Mouse (Mus musculus) erythroblast, embryonic 14.5 days (primary cell): ENCODE measurements around the gene Ptov1. TPM values are rescaled to one million over a fixed set of nuclear protein-coding genes. Genes with fewer than 3 reads are reported as not detected.

ENCODE experiments used
- H3K27me3 ChIP-seq: 2 replicates; pipeline ENCODE4 v1.6.1; 2012; ENCODE audit warnings: inconsistent platforms; ENCODE audit not compliant: control insufficient read depth
- H3K36me3 ChIP-seq: 2 replicates; pipeline ENCODE4 v1.6.1; 2012; ENCODE audit warnings: mild to moderate bottlenecking, inconsistent platforms; ENCODE audit not compliant: control insufficient read depth
- H3K4me1 ChIP-seq: 2 replicates; pipeline ENCODE4 v1.6.1; 2012; ENCODE audit warnings: inconsistent platforms; ENCODE audit not compliant: control insufficient read depth
- H3K4me3 ChIP-seq: replicated peaks from 2 replicates; pipeline ENCODE3; 2012; ENCODE audit warnings: moderate library complexity, mild to moderate bottlenecking, inconsistent platforms
- H3K9me3 ChIP-seq: 2 replicates; pipeline ENCODE4 v1.6.1; 2012; ENCODE audit warnings: low read length, inconsistent platforms, mixed read lengths; ENCODE audit not compliant: control insufficient read depth
- GATA1 ChIP-seq: IDR thresholded peaks from 2 replicates; pipeline ENCODE4 v1.6.1; 2012; ENCODE audit warnings: low read length, inconsistent platforms, mixed read lengths
- TAL1 ChIP-seq: IDR thresholded peaks from 3 replicates; pipeline ENCODE4 v1.6.1; 2012; ENCODE audit warnings: low read length, inconsistent platforms, mixed read lengths
- polyA plus RNA-seq: library from polyadenylated mRNA; stranded (reverse); fragments of >175 nt; gene quantifications from 2 replicates; pipeline ENCODE4 v1.2.3, GENCODE M21; 2012

Gene Ptov1
- polyA plus RNA-seq, 1 experiment: 7.3 TPM

GRCm38 (mm10) chr7:44863210-44863609 is 6.4 kb downstream of the Ptov1 start:
- TF ChIP-seq GATA1 (no peak), TAL1 (no peak)
- peaks cover 78% of the 10 kb centered on the region for H3K36me3 ChIP-seq
- H3K27me3 ChIP-seq: no peaks in the 10 kb centered on the region
- no peaks in the 10 kb centered on the region for H3K9me3 ChIP-seq
- peaks cover 72% of the 10 kb centered on the region for H3K4me1 ChIP-seq
- H3K4me3 ChIP-seq: no peak overlapping the region

GRCm38 (mm10) chr7:44862434-44862833 is 7.2 kb downstream of the Ptov1 start:
- Histone ChIP-seq H3K27me3 (no peaks in the 10 kb centered on the region), H3K4me3 (no peak overlapping the region), H3K4me1 (peaks cover 72% of the 10 kb centered on the region), H3K36me3 (peaks cover 78% of the 10 kb centered on the region), H3K9me3 (no peaks in the 10 kb centered on the region)
- no peak for TF ChIP-seq GATA1
- TF ChIP-seq TAL1: no peak

GRCm38 (mm10) chr7:44861429-44861816 is 8.2 kb downstream of the Ptov1 start:
- H3K4me3 ChIP-seq: no peak overlapping the region
- H3K9me3 ChIP-seq: no peaks in the 10 kb centered on the region
- peaks cover 72% of the 10 kb centered on the region for H3K4me1 ChIP-seq
- peaks cover 76% of the 10 kb centered on the region for H3K36me3 ChIP-seq
- TF ChIP-seq TAL1 (no peak), GATA1 (no peak)
- H3K27me3 ChIP-seq: no peaks in the 10 kb centered on the region

- TF ChIP-seq GATA1 (no peak), TAL1 (no peak)
Measured at GRCm38 (mm10) chr7:44860576-44861428, 8.8 kb downstream of the Ptov1 start.

GRCm38 (mm10) chr7:44859896-44860295 is 9.7 kb downstream of the Ptov1 start:
- TF ChIP-seq TAL1 (no peak), GATA1 (no peak)
- Histone ChIP-seq H3K27me3 (no peaks in the 10 kb centered on the region), H3K4me1 (peaks cover 73% of the 10 kb centered on the region), H3K4me3 (no peak overlapping the region), H3K36me3 (peaks cover 64% of the 10 kb centered on the region), H3K9me3 (no peaks in the 10 kb centered on the region)

More at GRCm38 (mm10) chr7:44860576-44861428, 8.8 kb downstream of the Ptov1 start:
- Histone ChIP-seq H3K4me1 (peaks cover 73% of the 10 kb centered on the region), H3K4me3 (no peak overlapping the region), H3K27me3 (no peaks in the 10 kb centered on the region), H3K36me3 (peaks cover 73% of the 10 kb centered on the region), H3K9me3 (no peaks in the 10 kb centered on the region)

- Histone ChIP-seq H3K27me3 (no peaks in the 10 kb centered on the region), H3K4me3 (peak overlapping the region; percentile 73), H3K4me1 (peaks cover 83% of the 10 kb centered on the region), H3K9me3 (no peaks in the 10 kb centered on the region), H3K36me3 (peaks cover 54% of the 10 kb centered on the region)
- TF ChIP-seq TAL1 (no peak), GATA1 (no peak)
Measured at GRCm38 (mm10) chr7:44857905-44858304, 11.7 kb downstream of the Ptov1 start.

GRCm38 (mm10) chr7:44857042-44857552 is 12.5 kb downstream of the Ptov1 start, which contains the start of gene Pnkp:
Gene Pnkp (plus strand): TSS chr7:44857139.
- peak within 1 kb of the TSS; percentile 73 for H3K4me3 ChIP-seq
- H3K36me3 ChIP-seq: peaks cover 54% of the 10 kb centered on the region
- H3K9me3 ChIP-seq: no peaks in the 10 kb centered on the region
- TF ChIP-seq GATA1: no peak
- no peak for TF ChIP-seq TAL1
- peaks cover 91% of the 10 kb centered on the region for H3K4me1 ChIP-seq
- no peaks in the 10 kb centered on the region for H3K27me3 ChIP-seq

GRCm38 (mm10) chr7:44856265-44856916 is 13.2 kb downstream of the Ptov1 start:
- H3K36me3 ChIP-seq: peaks cover 54% of the 10 kb centered on the region
- peak overlapping the region; percentile 73 for H3K4me3 ChIP-seq
- TF ChIP-seq TAL1 (no peak), GATA1 (no peak)
- H3K4me1 ChIP-seq: peaks cover 97% of the 10 kb centered on the region
- H3K9me3 ChIP-seq: no peaks in the 10 kb centered on the region
- H3K27me3 ChIP-seq: no peaks in the 10 kb centered on the region

GRCm38 (mm10) chr7:44855036-44855435 is 14.6 kb downstream of the Ptov1 start:
- H3K27me3 ChIP-seq: no peaks in the 10 kb centered on the region
- peak overlapping the region; percentile 73 for H3K4me3 ChIP-seq
- H3K9me3 ChIP-seq: no peaks in the 10 kb centered on the region
- TF ChIP-seq GATA1: no peak
- TF ChIP-seq TAL1: no peak
- H3K36me3 ChIP-seq: peaks cover 46% of the 10 kb centered on the region
- H3K4me1 ChIP-seq: peaks cover 98% of the 10 kb centered on the region
